Mouse (Mus musculus) kidney, postnatal 10 days (tissue): ENCODE measurements around the gene Lrrc75a.
"Not testable (repeated sequence)": the region's sequence is repeated elsewhere in the genome, so short reads cannot be mapped to it uniquely, and the experiment has no call there.

ENCODE experiments used
- DNase-seq: peaks from one replicate; pipeline ENCODE4 v3.0.0; 2021; ENCODE audit warnings: mixed read lengths

Lrrc75a gene

DNA sequence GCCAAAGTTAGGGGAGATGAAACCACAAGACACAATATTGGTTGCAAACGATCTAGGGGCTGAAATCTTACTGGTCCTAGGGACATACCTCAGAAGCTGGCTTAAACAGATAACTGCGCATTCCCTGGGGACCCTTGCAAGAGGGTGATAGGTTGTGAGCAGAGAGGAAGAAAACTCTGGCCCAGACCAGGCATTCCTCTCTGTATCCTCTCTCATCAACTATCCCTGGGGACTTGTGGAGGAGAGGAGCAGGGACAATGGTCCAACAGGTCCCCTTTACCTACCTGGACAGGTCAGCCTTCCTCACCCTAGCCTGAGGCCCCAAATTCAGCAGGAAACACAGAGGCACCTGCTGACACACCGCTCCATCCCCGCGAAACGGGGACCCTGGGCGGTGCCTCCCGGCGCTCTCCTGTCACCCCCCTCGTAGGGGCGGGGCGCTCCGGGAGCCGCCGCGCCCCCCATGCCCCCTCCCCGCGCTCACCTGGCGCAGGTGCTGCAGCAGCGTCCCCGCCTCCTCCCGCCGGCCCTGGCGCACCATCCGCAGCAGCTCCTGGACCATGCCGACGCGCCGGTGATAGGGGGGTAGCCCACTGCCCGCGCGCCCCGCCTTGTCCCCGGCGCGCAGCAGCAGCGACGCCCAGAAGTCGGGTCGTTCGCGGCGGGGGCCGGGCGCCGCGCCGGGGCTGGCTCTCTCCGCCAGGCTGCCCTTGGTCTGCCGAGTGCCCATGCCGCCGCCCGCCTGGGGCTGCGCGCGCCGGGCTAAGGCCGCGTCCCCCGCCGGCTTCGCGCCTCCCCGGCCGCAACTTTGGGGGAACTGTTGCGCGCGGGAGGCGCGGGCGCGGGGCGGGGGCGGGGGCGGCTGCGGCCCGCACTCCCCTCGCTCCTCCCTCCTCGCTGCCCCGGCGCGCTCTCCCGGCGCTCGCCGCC, at the start of gene Lrrc75a:
Gene Lrrc75a (minus strand): TSS at position 863 of the 930 bp plus-strand sequence.
- DNase-seq, result peak; percentile 69

- DNase-seq, result no peak
Observed at GRCm38 (mm10) chr11:62695126-62695525, 46.8 kb upstream of the Lrrc75a start.

DNA sequence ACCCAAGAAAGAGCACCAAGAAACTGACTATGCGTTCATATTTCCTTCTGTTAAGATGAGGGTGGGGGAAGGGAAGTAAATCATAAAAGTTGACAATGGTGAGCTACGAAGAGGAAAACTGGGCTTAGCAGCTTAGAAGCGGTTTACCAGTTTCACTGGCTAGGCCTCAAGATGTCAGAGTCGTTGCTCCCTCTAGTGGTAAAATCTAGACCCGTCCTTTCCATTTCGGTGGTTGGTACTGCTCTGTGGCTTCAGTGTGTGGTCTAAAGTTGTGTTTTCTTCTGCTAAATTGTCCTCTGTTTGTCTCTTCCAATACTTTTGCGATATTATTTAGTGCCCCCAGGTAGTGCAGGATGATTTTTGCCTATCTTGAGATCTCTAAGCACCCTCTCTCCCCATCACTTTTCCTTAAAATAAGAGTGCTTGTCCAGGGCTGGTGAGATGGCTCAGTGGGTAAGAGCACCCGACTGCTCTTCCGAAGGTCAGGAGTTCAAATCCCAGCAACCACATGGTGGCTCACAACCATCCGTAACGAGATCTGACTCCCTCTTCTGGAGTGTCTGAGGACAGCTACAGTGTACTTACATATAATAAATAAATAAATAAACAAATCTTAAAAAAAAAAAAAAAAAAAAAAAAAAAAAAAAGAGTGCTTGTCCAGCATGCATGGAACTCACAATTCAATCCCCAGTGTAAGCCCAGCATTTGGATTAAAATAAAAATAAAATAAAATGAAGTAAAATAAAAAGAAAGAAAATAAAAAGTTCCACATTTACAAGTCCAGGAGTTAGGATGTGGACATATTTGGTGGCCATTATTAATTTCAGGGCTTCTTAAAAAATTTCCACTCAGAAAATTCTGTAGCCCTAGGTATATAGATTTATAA, 45.2 kb upstream of the Lrrc75a start:
- peak; percentile 63 for DNase-seq

- DNase-seq, result no peak
Observed at GRCm38 (mm10) chr11:62691592-62691991, 43.3 kb upstream of the Lrrc75a start.

DNA sequence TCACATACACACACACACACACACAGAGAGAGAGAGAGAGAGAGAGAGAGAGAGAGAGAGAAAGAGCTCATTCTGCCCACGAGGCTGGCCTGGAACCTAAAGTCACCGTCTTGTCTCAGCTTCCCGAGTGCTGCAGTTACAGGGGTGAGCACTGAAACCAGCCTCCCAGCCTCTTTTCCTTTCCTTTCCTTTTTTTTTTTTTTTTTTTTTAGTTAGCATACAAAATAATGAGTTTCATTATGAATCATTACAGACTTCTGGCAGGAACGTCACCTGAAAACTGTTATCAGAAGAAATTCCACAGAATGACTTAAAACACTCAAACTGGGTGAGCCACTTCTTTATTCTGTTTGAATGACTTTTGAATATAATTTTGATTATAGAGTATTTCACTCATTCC, 31.6 kb upstream of the Lrrc75a start:
- no peak for DNase-seq

DNA sequence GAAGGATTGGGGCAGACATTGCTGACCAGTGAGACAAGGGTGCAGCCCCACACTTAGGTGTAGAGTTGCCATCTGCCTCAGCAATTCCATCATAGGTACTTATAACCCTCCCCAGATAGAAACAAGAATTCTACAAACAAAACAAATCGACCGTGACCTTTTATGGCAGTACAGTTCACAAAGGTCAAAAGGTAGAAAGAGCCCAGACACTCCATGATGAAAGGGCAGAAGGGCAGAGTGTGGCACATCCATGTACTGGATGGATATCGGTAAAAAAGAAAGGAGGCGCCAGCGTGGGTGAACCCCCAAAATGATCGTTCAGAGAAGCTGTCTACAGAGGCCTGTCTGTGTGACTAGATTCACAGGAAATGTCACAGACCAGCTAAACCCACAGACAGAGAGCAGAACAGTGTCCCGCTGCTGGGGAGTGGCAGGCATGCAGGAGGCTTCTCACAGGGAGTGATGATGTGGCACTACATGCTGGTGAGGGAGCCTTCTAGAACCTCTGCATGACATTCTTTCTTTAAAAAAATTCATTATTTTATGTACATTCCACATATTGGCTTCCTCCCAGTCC, 30.5 kb upstream of the Lrrc75a start:
- DNase-seq, result no peak

DNA sequence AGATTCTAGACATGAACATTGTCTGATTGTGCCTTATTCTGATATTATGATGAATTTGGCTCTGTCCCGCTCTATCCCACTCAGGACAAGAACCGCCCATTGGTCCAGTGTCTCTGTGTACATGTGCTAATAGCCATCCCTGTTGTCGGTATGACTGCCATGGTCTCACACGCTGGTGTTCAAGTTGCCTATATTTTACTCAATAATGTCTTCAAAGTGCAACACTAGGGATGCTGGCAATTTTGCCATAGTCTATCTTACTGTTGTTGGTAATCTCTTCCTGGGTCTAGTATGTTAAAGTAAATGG, 27.9 kb upstream of the Lrrc75a start:
- no peak for DNase-seq

- peak; percentile 79 for DNase-seq
Observed at GRCm38 (mm10) chr11:62675480-62676289, 27.4 kb upstream of the Lrrc75a start.

GRCm38 (mm10) chr11:62670006-62670405, 21.7 kb upstream of the Lrrc75a start:
- DNase-seq, result no peak

- no peak for DNase-seq
Observed at GRCm38 (mm10) chr11:62669471-62669870, 21.1 kb upstream of the Lrrc75a start.

DNA sequence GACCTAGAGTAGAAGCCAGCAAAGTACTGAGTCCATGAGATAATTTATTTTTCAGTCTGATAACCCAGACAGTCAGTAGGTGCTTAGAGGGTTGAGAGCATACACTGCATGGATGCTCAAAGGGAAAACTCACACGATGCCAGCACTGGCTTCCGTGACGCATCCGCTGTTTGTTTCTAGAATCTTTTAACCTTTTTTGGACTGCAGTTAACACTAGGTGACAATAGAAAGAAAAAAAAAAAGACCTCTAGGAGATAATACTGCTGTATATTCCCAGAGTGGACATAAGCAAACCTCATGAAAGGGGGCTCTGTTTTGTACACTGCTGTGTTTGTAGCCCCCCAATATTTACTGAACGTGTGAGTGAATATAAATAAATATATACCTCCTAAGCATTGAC, 20.7 kb upstream of the Lrrc75a start:
- no peak for DNase-seq

DNA sequence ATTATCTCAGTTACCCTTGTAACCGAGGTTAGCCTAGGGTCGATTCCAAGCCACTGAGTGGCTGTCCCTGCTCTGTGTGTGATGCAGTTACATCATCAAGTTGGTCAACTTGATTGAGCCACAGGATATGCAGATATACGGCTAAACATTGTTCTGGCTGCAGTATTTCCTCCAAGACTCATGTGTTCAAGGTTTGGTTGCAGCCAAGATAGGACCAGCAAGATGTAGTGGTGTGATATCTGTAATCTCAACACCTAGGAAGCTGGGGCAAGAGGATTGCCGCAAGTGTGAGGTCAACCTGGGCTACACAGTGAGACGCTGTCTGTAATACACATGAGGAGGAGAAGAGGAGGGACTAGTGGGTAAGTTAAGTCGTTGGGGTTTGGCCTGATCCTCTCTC, 15.9 kb upstream of the Lrrc75a start:
- DNase-seq, result no peak

DNA sequence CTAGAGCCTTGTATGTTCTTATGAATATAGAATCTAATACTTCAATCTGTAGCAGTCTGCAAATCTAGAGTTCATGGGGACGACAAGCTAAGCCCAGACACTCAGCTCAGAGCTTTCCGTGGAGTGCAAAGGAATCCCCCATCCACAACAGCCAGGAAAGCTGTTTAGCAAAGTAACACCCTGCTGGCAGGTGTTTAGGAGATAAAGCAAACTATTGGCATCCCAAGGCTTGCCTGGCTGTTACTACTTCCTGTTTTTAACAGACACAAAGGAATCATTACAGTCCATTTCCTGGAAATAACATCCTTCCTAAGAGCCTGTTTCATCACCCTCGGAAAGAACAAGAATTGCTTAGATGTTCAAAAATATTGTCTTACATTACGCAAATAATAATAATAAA, 12.6 kb upstream of the Lrrc75a start:
- no peak for DNase-seq

DNA sequence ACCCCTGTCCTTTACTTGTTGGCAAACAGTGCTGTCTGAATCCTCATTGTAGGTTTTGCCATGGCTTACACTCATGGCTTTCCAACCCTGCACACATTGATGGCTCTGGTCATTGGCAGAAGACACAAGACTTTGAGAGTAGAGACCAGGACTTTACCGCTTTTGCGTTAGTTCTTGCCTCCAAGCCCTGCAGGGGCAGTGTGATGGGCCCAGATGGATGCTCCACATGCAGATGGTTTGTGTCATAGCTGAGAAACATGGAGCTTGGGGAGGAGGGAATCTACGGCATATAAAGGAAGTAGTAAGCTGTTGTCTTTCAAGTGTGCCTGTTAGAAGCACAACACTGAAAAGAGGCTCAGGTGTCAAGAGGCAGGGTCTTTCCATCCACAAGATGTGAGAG, 3.8 kb upstream of the Lrrc75a start:
- DNase-seq, result no peak

GRCm38 (mm10) chr11:62651563-62651962, 3.2 kb upstream of the Lrrc75a start:
- no peak for DNase-seq

GRCm38 (mm10) chr11:62649803-62650202, 1.5 kb upstream of the Lrrc75a start:
- DNase-seq, result not testable (repeated sequence)

DNA sequence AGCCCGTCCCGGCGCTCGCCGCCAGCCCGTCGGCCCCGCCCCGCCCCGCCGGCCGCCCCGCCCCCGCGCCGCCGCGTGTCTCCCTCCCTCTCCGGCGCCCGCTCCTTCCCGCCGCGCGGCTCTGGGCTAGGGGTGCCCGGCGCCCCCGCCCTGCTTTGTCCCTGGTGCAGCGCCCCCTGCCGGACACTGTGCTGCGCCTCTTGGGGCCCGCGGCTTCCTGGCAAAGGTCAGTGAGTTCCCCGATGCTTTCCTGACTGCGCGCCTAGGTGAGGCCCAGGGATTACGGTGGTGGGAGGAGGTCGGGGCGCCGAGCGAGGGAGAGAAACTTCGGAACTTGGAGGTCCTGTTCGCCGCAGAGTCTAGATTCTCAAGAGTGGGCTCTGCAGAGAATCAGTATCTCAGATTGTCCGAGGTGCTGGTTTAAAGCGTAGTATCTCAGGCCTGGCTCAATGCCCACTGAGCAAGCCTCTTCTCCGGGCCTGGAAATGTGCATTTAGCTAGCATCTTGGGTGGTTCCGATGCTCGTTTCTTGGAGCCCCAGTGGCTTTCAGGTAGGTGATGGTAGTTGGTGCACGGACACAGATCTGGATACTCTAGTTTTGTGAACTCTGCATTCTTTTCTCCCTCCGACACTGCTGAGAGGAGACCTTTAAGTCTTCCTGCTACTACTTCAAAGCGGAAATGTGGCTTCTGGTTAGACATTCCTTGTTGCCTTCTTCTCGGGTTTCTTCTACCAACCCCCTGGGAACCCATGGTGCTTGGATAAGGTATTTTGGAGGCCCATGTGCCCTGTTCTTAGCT, 468 bp upstream of the Lrrc75a start, which contains the start of gene Mmgt2:
Gene Mmgt2 (plus strand): TSS at position 74 of the 801 bp plus-strand sequence.
- DNase-seq, result peak; percentile 98

DNA sequence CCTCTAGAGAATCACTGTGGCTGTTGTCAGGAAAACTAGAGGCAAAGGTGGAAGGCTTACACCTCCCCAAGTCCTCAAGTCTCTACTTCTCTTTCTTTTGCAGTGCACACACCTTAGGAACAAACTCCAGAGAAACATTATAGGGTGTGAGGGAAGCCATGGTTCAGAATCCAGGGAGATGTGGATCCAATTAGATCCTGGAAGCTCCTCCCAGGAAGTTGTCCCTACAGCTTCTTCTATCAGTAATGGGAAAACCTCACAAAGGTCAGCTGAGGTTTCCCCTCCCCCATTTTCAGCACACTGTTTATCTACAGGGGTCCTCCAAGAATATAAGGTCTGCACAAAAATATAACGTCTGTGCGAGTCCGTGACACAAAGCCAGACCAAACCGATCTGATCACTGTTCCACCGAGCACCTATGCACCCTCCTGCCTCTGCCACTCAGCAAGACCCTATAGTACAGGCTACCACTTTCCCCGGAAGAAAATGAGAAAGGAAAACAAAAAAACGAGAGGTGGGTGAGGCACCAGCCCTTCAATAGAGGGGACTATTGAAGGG, 1.3 kb downstream of the Lrrc75a start:
- no peak for DNase-seq

DNA sequence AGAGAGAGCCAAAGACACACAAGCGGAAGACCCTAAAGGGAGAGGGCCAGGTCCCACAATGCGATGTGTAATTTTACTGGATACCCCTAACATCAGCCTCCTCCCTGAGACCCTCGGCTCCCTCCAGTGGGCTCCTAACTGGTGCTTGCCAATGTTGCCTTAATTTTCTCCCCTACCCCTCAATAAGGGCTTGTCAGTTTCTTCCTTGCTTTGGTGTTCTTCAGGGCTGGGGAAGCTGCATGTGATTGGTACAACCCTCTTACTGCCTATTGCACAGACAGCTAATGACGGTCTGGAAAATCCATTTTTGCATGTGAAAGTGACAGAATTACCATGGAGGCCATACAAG, 1.9 kb downstream of the Lrrc75a start:
- DNase-seq, result no peak

DNA sequence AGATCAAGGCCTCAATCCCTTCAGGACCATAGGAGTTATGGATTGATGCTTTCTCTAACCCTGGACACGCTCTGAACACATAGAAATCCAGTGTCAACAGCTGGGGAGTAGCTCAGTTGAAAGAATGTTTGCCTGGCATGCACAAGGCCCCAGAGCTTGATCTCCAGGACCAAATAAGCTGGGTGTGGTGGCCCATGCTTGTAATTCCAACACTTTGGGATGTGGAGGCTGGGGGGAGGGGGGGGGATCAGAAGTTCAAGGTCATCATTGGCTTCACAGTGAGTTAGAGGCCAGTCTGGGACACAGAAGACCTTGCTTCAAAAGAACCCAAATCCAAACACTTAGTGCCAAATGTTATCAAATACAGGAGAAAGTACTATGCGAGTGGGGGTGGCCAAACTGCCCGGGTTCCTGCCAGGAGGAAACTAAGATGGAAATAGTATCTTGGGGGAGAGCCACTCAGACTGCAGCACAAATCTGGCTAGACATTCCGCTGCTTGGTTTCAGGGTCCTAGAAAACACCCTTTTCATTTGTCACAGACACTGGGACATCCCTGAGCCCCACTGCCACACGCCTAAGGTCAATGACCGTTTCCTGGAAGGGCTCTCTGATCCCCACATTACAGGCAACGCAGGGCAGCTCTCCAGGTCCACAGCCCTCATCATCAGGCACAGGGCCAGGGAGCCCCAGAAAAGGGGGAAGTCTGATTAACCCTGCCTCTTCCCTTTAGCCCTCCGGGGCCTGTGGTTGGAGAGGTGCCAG, 2.4 kb downstream of the Lrrc75a start:
- peak; percentile 69 for DNase-seq

DNA sequence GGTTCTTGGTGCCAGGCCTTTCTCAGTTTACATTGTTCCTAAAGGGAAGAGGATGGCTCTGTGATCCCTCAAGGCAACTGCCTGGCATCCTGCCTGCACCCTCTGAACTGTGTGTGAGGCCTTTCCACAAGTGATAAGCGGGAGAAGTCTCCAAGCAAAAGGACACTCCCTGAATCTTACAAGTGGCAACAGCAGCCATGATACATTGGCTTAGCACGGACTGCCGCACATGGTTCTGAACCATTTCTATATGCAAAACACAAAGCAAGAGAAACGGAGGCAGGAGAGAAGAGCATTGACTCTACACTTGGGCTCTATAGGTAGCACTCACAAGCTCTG, 3.0 kb downstream of the Lrrc75a start:
- peak; percentile 44 for DNase-seq
